Mouse (Mus musculus): ENCODE measurements around the gene Col5a1. TPM values are rescaled to one million over a fixed set of nuclear protein-coding genes. Genes with fewer than 3 reads are reported as not detected.

Col5a1 gene
- polyA plus RNA-seq, 1 experiment from 2014 or later: 39.5 TPM

- peaks cover 10% of the 10 kb centered on the region for H3K36me3 ChIP-seq (ENCODE audit: control insufficient read depth, insufficient read depth)
- TF ChIP-seq CTCF (IDR thresholded peaks at IDR 0.05; ENCODE audit: low read depth): no peak
- H3K4me2 ChIP-seq (replicated peaks; ENCODE audit: low read depth): no peak overlapping the region
Measured at GRCm38 (mm10) chr2:28025776-28026175, 139.6 kb downstream of the Col5a1 start.

GRCm38 (mm10) chr2:28031860-28032259 lies 145.6 kb downstream of the Col5a1 start:
- Histone ChIP-seq H3K9me3 (ENCODE audit: control insufficient read depth) (no peaks in the 10 kb centered on the region), H3K4me2 (replicated peaks; ENCODE audit: low read depth) (no peak overlapping the region), H3K27ac (ENCODE audit: low read depth, low read length) (no peak overlapping the region), H3K36me3 (ENCODE audit: control insufficient read depth, insufficient read depth) (peaks cover 10% of the 10 kb centered on the region), H3K4me3 (ENCODE audit: low read depth, low read length) (no peak overlapping the region), H3K27me3 (replicated peaks; ENCODE audit: control insufficient read depth, insufficient read depth, low read length) (no peaks in the 10 kb centered on the region), H3K9ac (ENCODE audit: low read depth, low read length) (no peak overlapping the region), H3K4me1 (replicated peaks; ENCODE audit: control insufficient read depth, insufficient read depth, low read length) (no peaks in the 10 kb centered on the region)
- no peak for TF ChIP-seq CTCF (IDR thresholded peaks at IDR 0.05; ENCODE audit: low read depth)
- WGBS: 56% methylated on average over 9 of the region's 9 CpGs
- no peak for ATAC-seq

More at GRCm38 (mm10) chr2:28025776-28026175, 139.6 kb downstream of the Col5a1 start:
- ATAC-seq: no peak
- H3K4me1 ChIP-seq (replicated peaks; ENCODE audit: control insufficient read depth, insufficient read depth, low read length): no peaks in the 10 kb centered on the region
- H3K9ac ChIP-seq (ENCODE audit: low read depth, low read length): no peak overlapping the region
- H3K27me3 ChIP-seq (replicated peaks; ENCODE audit: control insufficient read depth, insufficient read depth, low read length): no peaks in the 10 kb centered on the region
- H3K27ac ChIP-seq (ENCODE audit: low read depth, low read length): no peak overlapping the region
- H3K9me3 ChIP-seq (ENCODE audit: control insufficient read depth): no peaks in the 10 kb centered on the region
- no peak overlapping the region for H3K4me3 ChIP-seq (ENCODE audit: low read depth, low read length)
- 89% methylated on average over 4 of the region's 4 CpGs for WGBS

- Histone ChIP-seq H3K27me3 (replicated peaks; ENCODE audit: control insufficient read depth, insufficient read depth, low read length) (no peaks in the 10 kb centered on the region), H3K9me3 (ENCODE audit: control insufficient read depth) (no peaks in the 10 kb centered on the region), H3K4me1 (replicated peaks; ENCODE audit: control insufficient read depth, insufficient read depth, low read length) (no peaks in the 10 kb centered on the region), H3K4me3 (ENCODE audit: low read depth, low read length) (no peak overlapping the region), H3K36me3 (ENCODE audit: control insufficient read depth, insufficient read depth) (peaks cover 10% of the 10 kb centered on the region), H3K4me2 (replicated peaks; ENCODE audit: low read depth) (no peak overlapping the region), H3K27ac (ENCODE audit: low read depth, low read length) (no peak overlapping the region), H3K9ac (ENCODE audit: low read depth, low read length) (no peak overlapping the region)
- ATAC-seq: no peak
- TF ChIP-seq CTCF (IDR thresholded peaks at IDR 0.05; ENCODE audit: low read depth): no peak
- 83% methylated on average over 11 of the region's 11 CpGs for WGBS
Measured at GRCm38 (mm10) chr2:28032469-28032868, 146.2 kb downstream of the Col5a1 start.

GRCm38 (mm10) chr2:28034011-28034710 lies 147.9 kb downstream of the Col5a1 start:
- Histone ChIP-seq H3K4me1 (replicated peaks; ENCODE audit: control insufficient read depth, insufficient read depth, low read length) (no peaks in the 10 kb centered on the region), H3K9ac (ENCODE audit: low read depth, low read length) (no peak overlapping the region), H3K4me2 (replicated peaks; ENCODE audit: low read depth) (no peak overlapping the region), H3K36me3 (ENCODE audit: control insufficient read depth, insufficient read depth) (peaks cover 10% of the 10 kb centered on the region), H3K9me3 (ENCODE audit: control insufficient read depth) (no peaks in the 10 kb centered on the region), H3K4me3 (ENCODE audit: low read depth, low read length) (no peak overlapping the region), H3K27me3 (replicated peaks; ENCODE audit: control insufficient read depth, insufficient read depth, low read length) (no peaks in the 10 kb centered on the region), H3K27ac (ENCODE audit: low read depth, low read length) (no peak overlapping the region)
- ATAC-seq: no peak
- WGBS: 87% methylated on average over 13 of the region's 13 CpGs
- no peak for TF ChIP-seq CTCF (IDR thresholded peaks at IDR 0.05; ENCODE audit: low read depth)

- Histone ChIP-seq H3K4me2 (replicated peaks; ENCODE audit: low read depth) (no peak overlapping the region), H3K36me3 (ENCODE audit: control insufficient read depth, insufficient read depth) (peaks cover 10% of the 10 kb centered on the region), H3K4me1 (replicated peaks; ENCODE audit: control insufficient read depth, insufficient read depth, low read length) (no peaks in the 10 kb centered on the region), H3K9me3 (ENCODE audit: control insufficient read depth) (no peaks in the 10 kb centered on the region), H3K4me3 (ENCODE audit: low read depth, low read length) (no peak overlapping the region), H3K27me3 (replicated peaks; ENCODE audit: control insufficient read depth, insufficient read depth, low read length) (no peaks in the 10 kb centered on the region), H3K9ac (ENCODE audit: low read depth, low read length) (no peak overlapping the region), H3K27ac (ENCODE audit: low read depth, low read length) (no peak overlapping the region)
- no peak for ATAC-seq
- 82% methylated on average over 13 of the region's 13 CpGs for WGBS
- no peak for TF ChIP-seq CTCF (IDR thresholded peaks at IDR 0.05; ENCODE audit: low read depth)
Measured at GRCm38 (mm10) chr2:28036788-28037187, 150.6 kb downstream of the Col5a1 start.

GRCm38 (mm10) chr2:28037505-28038390 lies 151.5 kb downstream of the Col5a1 start:
- no peak overlapping the region for H3K4me2 ChIP-seq (replicated peaks; ENCODE audit: low read depth)
- no peak for TF ChIP-seq CTCF (IDR thresholded peaks at IDR 0.05; ENCODE audit: low read depth)
- no peaks in the 10 kb centered on the region for H3K9me3 ChIP-seq (ENCODE audit: control insufficient read depth)
- ATAC-seq: no peak
- 68% methylated on average over 12 of the region's 12 CpGs for WGBS
- peaks cover 3% of the 10 kb centered on the region; the same call in 1 of the 2 replicates for H3K36me3 ChIP-seq (ENCODE audit: control insufficient read depth, insufficient read depth)
- H3K4me3 ChIP-seq (ENCODE audit: low read depth, low read length): no peak overlapping the region
- H3K27me3 ChIP-seq (replicated peaks; ENCODE audit: control insufficient read depth, insufficient read depth, low read length): no peaks in the 10 kb centered on the region
- no peak overlapping the region for H3K9ac ChIP-seq (ENCODE audit: low read depth, low read length)
- no peaks in the 10 kb centered on the region for H3K4me1 ChIP-seq (replicated peaks; ENCODE audit: control insufficient read depth, insufficient read depth, low read length)
- H3K27ac ChIP-seq (ENCODE audit: low read depth, low read length): no peak overlapping the region

Data from intestine, postnatal 0 days (tissue).